Mouse (Mus musculus): ENCODE measurements around the gene Dync1i2. TPM values are rescaled to one million over a fixed set of nuclear protein-coding genes. Genes with fewer than 3 reads are reported as not detected.

Gene Dync1i2
- polyA plus RNA-seq, 1 experiment from 2014 or later: 76.4 TPM

- DNase-seq (ENCODE audit: low spot score): no peak
Observed at GRCm38 (mm10) chr2:71269332-71269731, 57.8 kb downstream of the Dync1i2 start.

GRCm38 (mm10) chr2:71270085-71270484 lies 58.6 kb downstream of the Dync1i2 start:
- DNase-seq (ENCODE audit: low spot score): no peak

GRCm38 (mm10) chr2:71273955-71274679 lies 62.6 kb downstream of the Dync1i2 start:
- no peak for DNase-seq (ENCODE audit: low spot score)

GRCm38 (mm10) chr2:71275734-71276133 lies 64.2 kb downstream of the Dync1i2 start:
- no peak for DNase-seq (ENCODE audit: low spot score)

- DNase-seq (ENCODE audit: low spot score): no peak
Observed at GRCm38 (mm10) chr2:71278791-71279775, 67.6 kb downstream of the Dync1i2 start.

GRCm38 (mm10) chr2:71281981-71282380 lies 70.5 kb downstream of the Dync1i2 start:
- DNase-seq (ENCODE audit: low spot score): no peak

GRCm38 (mm10) chr2:71290107-71290775 lies 78.7 kb downstream of the Dync1i2 start:
- no peak for DNase-seq (ENCODE audit: low spot score)

- DNase-seq (ENCODE audit: low spot score): no peak
Observed at GRCm38 (mm10) chr2:71291566-71291965, 80.1 kb downstream of the Dync1i2 start.

- no peak for DNase-seq (ENCODE audit: low spot score)
Observed at GRCm38 (mm10) chr2:71293983-71294382, 82.5 kb downstream of the Dync1i2 start.

- DNase-seq (ENCODE audit: low spot score): no peak
Observed at GRCm38 (mm10) chr2:71294489-71294888, 83.0 kb downstream of the Dync1i2 start.

- DNase-seq (ENCODE audit: low spot score): no peak
Observed at GRCm38 (mm10) chr2:71295844-71296243, 84.3 kb downstream of the Dync1i2 start.

GRCm38 (mm10) chr2:71297501-71297900 lies 86.0 kb downstream of the Dync1i2 start:
- DNase-seq (ENCODE audit: low spot score): no peak

GRCm38 (mm10) chr2:71298729-71299128 lies 87.2 kb downstream of the Dync1i2 start:
- no peak for DNase-seq (ENCODE audit: low spot score)

- no peak for DNase-seq (ENCODE audit: low spot score)
Observed at GRCm38 (mm10) chr2:71302156-71302663, 90.7 kb downstream of the Dync1i2 start.

- DNase-seq (ENCODE audit: low spot score): no peak
Observed at GRCm38 (mm10) chr2:71303221-71303620, 91.7 kb downstream of the Dync1i2 start.

- no peak for DNase-seq (ENCODE audit: low spot score)
Observed at GRCm38 (mm10) chr2:71304821-71305220, 93.3 kb downstream of the Dync1i2 start.

- DNase-seq (ENCODE audit: low spot score): no peak
Observed at GRCm38 (mm10) chr2:71306357-71306756, 94.9 kb downstream of the Dync1i2 start.

GRCm38 (mm10) chr2:71309726-71310125 lies 98.2 kb downstream of the Dync1i2 start:
- DNase-seq (ENCODE audit: low spot score): no peak

GRCm38 (mm10) chr2:71312067-71312466 lies 100.6 kb downstream of the Dync1i2 start:
- no peak for DNase-seq (ENCODE audit: low spot score)
